Mouse (Mus musculus) G1E (cell line): ENCODE results near the gene Naa40.

Experiments
- CTCF ChIP-seq: IDR thresholded peaks from 2 replicates; pipeline ENCODE4 v1.5.1; 2012; ENCODE audit warnings: low read depth, low read length, inconsistent platforms, mixed read lengths
- GATA1 ChIP-seq: IDR thresholded peaks from 2 replicates; pipeline ENCODE4 v1.6.1; 2012; ENCODE audit warnings: borderline replicate concordance, low read length, inconsistent platforms, mixed read lengths

- no peak for TF ChIP-seq CTCF
- TF ChIP-seq GATA1, result no peak
Measured at GRCm38 (mm10) chr19:7209907-7210646, 30.9 kb downstream of the Naa40 start.
